Mouse (Mus musculus) midbrain, embryonic 12.5 days (tissue): ENCODE results near the gene Vash1. TPM values are rescaled to one million over a fixed set of nuclear protein-coding genes. Genes with fewer than 3 reads are reported as not detected.
A peak's percentile ranks its signal among the peaks of the same experiment; 100 is the strongest.

Source experiments
- ATAC-seq: fragments of 200-750 bp; cut with Nextera tagmentation; 2 replicates; pipeline ENCODE4 v1.8.0; 2017; ENCODE audit warnings: low read depth, moderate TSS enrichment, moderate library complexity; ENCODE audit not compliant: low FRiP score
- H3K27ac ChIP-seq: fragments of 300-500 bp; sonication (generic); replicated peaks from 2 replicates; pipeline ENCODE4 v1.5.1; 2016; ENCODE audit warnings: mild to moderate bottlenecking
- H3K27me3 ChIP-seq: fragments of 300-500 bp; sonication (generic); 2 replicates; pipeline ENCODE4 v1.6.1; 2016; ENCODE audit warnings: mild to moderate bottlenecking
- H3K36me3 ChIP-seq: fragments of 300-500 bp; sonication (generic); 2 replicates; pipeline ENCODE4 v1.6.1; 2016
- H3K4me1 ChIP-seq: fragments of 300-500 bp; sonication (generic); 2 replicates; pipeline ENCODE4 v1.6.1; 2016
- H3K4me2 ChIP-seq: fragments of 300-500 bp; sonication (generic); replicated peaks from 2 replicates; pipeline ENCODE4 v1.6.1; 2016; ENCODE audit warnings: mild to moderate bottlenecking, moderate library complexity
- H3K4me3 ChIP-seq: fragments of 300-500 bp; sonication (generic); 2 replicates; pipeline ENCODE4 v1.5.1; 2016; ENCODE audit warnings: mild to moderate bottlenecking
- H3K9ac ChIP-seq: fragments of 300-500 bp; sonication (generic); replicated peaks from 2 replicates; pipeline ENCODE4 v1.6.1; 2016; ENCODE audit warnings: mild to moderate bottlenecking, moderate library complexity
- H3K9me3 ChIP-seq: fragments of 300-500 bp; sonication (generic); 2 replicates; pipeline ENCODE4 v1.6.1; 2016; ENCODE audit warnings: mild to moderate bottlenecking
- WGBS: fragments of 180-500 bp; shearing (Covaris S2); methylation state at CpG from one replicate; pipeline ENCODE4 v1.1.7; 2016; 5-methylcytosine and 5-hydroxymethylcytosine counted together
- polyA plus RNA-seq: library from polyadenylated mRNA; unstranded; fragments of >200 nt; fragmentation: Nextera tagmentation; extraction: Ambion mirVana; gene quantifications from 2 replicates; pipeline ENCODE4 v1.2.1, GENCODE M21; 2016

Vash1 gene
- polyA plus RNA-seq, 1 experiment from 2014 or later, result 36.3 TPM

- H3K36me3 ChIP-seq, result peaks cover 17% of the 10 kb centered on the region
- ATAC-seq, result peak; percentile 70
- 0 out of 2 replicates have a peak overlapping the region, but pooled peaks have one; percentile 16 for H3K9ac ChIP-seq
- H3K4me1 ChIP-seq, result peaks cover 31% of the 10 kb centered on the region
- H3K9me3 ChIP-seq, result no peaks in the 10 kb centered on the region; the same call in 1 of the 2 replicates
- H3K27ac ChIP-seq, result peak overlapping the region; percentile 72
- WGBS, result 29% methylated on average over 19 of the region's 19 CpGs
- H3K4me3 ChIP-seq, result no peak overlapping the region
- H3K4me2 ChIP-seq, result no peak overlapping the region
- no peaks in the 10 kb centered on the region for H3K27me3 ChIP-seq
These were observed 21.7 kb downstream of the Vash1 start for GRCm38 (mm10) chr12:86699965-86700926.

- Histone ChIP-seq H3K9me3 (no peaks in the 10 kb centered on the region; the same call in 1 of the 2 replicates), H3K27ac (peak overlapping the region; percentile 56; the same call in 1 of the 2 replicates), H3K4me3 (no peak overlapping the region), H3K36me3 (0 out of 2 replicates have a peak, but pooled peaks cover 10% of the 10 kb centered on the region), H3K9ac (no peak overlapping the region), H3K4me1 (peaks cover 31% of the 10 kb centered on the region), H3K4me2 (no peak overlapping the region), H3K27me3 (no peaks in the 10 kb centered on the region)
- ATAC-seq, result no peak
- WGBS, result 63% methylated on average over 4 of the region's 4 CpGs
These were observed 22.4 kb downstream of the Vash1 start for GRCm38 (mm10) chr12:86700927-86701310.

- 87% methylated on average over 4 of the region's 4 CpGs for WGBS
- H3K4me1 ChIP-seq, result peaks cover 31% of the 10 kb centered on the region
- 0 out of 2 replicates have a peak, but pooled peaks cover 5% of the 10 kb centered on the region for H3K36me3 ChIP-seq
- H3K4me3 ChIP-seq, result no peak overlapping the region
- H3K9ac ChIP-seq, result no peak overlapping the region
- no peaks in the 10 kb centered on the region; the same call in 1 of the 2 replicates for H3K9me3 ChIP-seq
- H3K4me2 ChIP-seq, result no peak overlapping the region
- H3K27me3 ChIP-seq, result no peaks in the 10 kb centered on the region
- no peak for ATAC-seq
- H3K27ac ChIP-seq, result no peak overlapping the region
These were observed 23.0 kb downstream of the Vash1 start for GRCm38 (mm10) chr12:86701491-86701890.

GRCm38 (mm10) chr12:86702690-86703089, 24.2 kb downstream of the Vash1 start:
- Histone ChIP-seq H3K9ac (no peak overlapping the region), H3K4me2 (no peak overlapping the region), H3K36me3 (0 out of 2 replicates have a peak, but pooled peaks cover 3% of the 10 kb centered on the region), H3K4me1 (peaks cover 31% of the 10 kb centered on the region), H3K27ac (no peak overlapping the region), H3K9me3 (no peaks in the 10 kb centered on the region), H3K27me3 (no peaks in the 10 kb centered on the region), H3K4me3 (no peak overlapping the region)
- no peak for ATAC-seq
- 91% methylated on average over 3 of the region's 3 CpGs for WGBS

GRCm38 (mm10) chr12:86705843-86706242, 27.3 kb downstream of the Vash1 start:
- 88% methylated on average over 5 of the region's 5 CpGs for WGBS
- H3K36me3 ChIP-seq, result 0 out of 2 replicates have a peak, but pooled peaks cover 3% of the 10 kb centered on the region
- H3K9me3 ChIP-seq, result no peaks in the 10 kb centered on the region
- H3K4me2 ChIP-seq, result no peak overlapping the region
- H3K4me1 ChIP-seq, result peaks cover 6% of the 10 kb centered on the region
- H3K9ac ChIP-seq, result no peak overlapping the region
- H3K27ac ChIP-seq, result no peak overlapping the region
- ATAC-seq, result no peak
- no peak overlapping the region for H3K4me3 ChIP-seq
- no peaks in the 10 kb centered on the region for H3K27me3 ChIP-seq

GRCm38 (mm10) chr12:86714026-86714425, 35.5 kb downstream of the Vash1 start:
- 73% methylated on average over 5 of the region's 5 CpGs for WGBS
- H3K9ac ChIP-seq, result no peak overlapping the region

GRCm38 (mm10) chr12:86715401-86715800, 36.9 kb downstream of the Vash1 start:
- H3K9ac ChIP-seq, result no peak overlapping the region
- no peak overlapping the region for H3K27ac ChIP-seq
- no peak overlapping the region for H3K4me3 ChIP-seq
- no peaks in the 10 kb centered on the region for H3K27me3 ChIP-seq
- no peaks in the 10 kb centered on the region for H3K9me3 ChIP-seq
- 0 out of 2 replicates have a peak, but pooled peaks cover 13% of the 10 kb centered on the region for H3K36me3 ChIP-seq
- H3K4me1 ChIP-seq, result peaks cover 3% of the 10 kb centered on the region; the same call in 1 of the 2 replicates
- WGBS, result 42% methylated on average over 5 of the region's 5 CpGs
- ATAC-seq, result no peak
- no peak overlapping the region for H3K4me2 ChIP-seq

More at GRCm38 (mm10) chr12:86714026-86714425, 35.5 kb downstream of the Vash1 start:
- ATAC-seq, result no peak
- no peak overlapping the region for H3K4me2 ChIP-seq
- H3K27me3 ChIP-seq, result no peaks in the 10 kb centered on the region
- H3K9me3 ChIP-seq, result no peaks in the 10 kb centered on the region
- peaks cover 3% of the 10 kb centered on the region; the same call in 1 of the 2 replicates for H3K4me1 ChIP-seq
- H3K27ac ChIP-seq, result no peak overlapping the region
- H3K4me3 ChIP-seq, result no peak overlapping the region
- H3K36me3 ChIP-seq, result 0 out of 2 replicates have a peak, but pooled peaks cover 13% of the 10 kb centered on the region

- Histone ChIP-seq H3K4me3 (no peak overlapping the region), H3K4me2 (no peak overlapping the region), H3K27me3 (no peaks in the 10 kb centered on the region), H3K36me3 (0 out of 2 replicates have a peak, but pooled peaks cover 10% of the 10 kb centered on the region), H3K9ac (no peak overlapping the region), H3K9me3 (no peaks in the 10 kb centered on the region), H3K4me1 (peaks cover 3% of the 10 kb centered on the region; the same call in 1 of the 2 replicates), H3K27ac (no peak overlapping the region)
- 95% methylated on average over 11 of the region's 11 CpGs for WGBS
- ATAC-seq, result no peak
These were observed 38.5 kb downstream of the Vash1 start for GRCm38 (mm10) chr12:86716962-86717361.

- H3K4me1 ChIP-seq, result peaks cover 4% of the 10 kb centered on the region
- H3K4me2 ChIP-seq, result no peak overlapping the region
- no peaks in the 10 kb centered on the region; the same call in 1 of the 2 replicates for H3K27me3 ChIP-seq
- H3K36me3 ChIP-seq, result 0 out of 2 replicates have a peak, but pooled peaks cover 17% of the 10 kb centered on the region
- no peak for ATAC-seq
- no peaks in the 10 kb centered on the region for H3K9me3 ChIP-seq
- no peak overlapping the region for H3K27ac ChIP-seq
- no peak overlapping the region for H3K9ac ChIP-seq
- 90% methylated on average over 18 of the region's 18 CpGs for WGBS
- no peak overlapping the region for H3K4me3 ChIP-seq
These were observed 41.6 kb downstream of the Vash1 start for GRCm38 (mm10) chr12:86719961-86720639.

- Histone ChIP-seq H3K4me1 (peaks cover 10% of the 10 kb centered on the region), H3K27me3 (no peaks in the 10 kb centered on the region; the same call in 1 of the 2 replicates), H3K4me3 (no peak overlapping the region), H3K9me3 (no peaks in the 10 kb centered on the region), H3K36me3 (0 out of 2 replicates have a peak, but pooled peaks cover 14% of the 10 kb centered on the region), H3K27ac (no peak overlapping the region), H3K4me2 (no peak overlapping the region), H3K9ac (no peak overlapping the region)
- no peak for ATAC-seq
- WGBS, result 86% methylated on average over 5 of the region's 5 CpGs
These were observed 43.0 kb downstream of the Vash1 start for GRCm38 (mm10) chr12:86721453-86721852.

GRCm38 (mm10) chr12:86724300-86724699, 45.8 kb downstream of the Vash1 start:
- Histone ChIP-seq H3K4me3 (no peak overlapping the region), H3K27me3 (no peaks in the 10 kb centered on the region; the same call in 1 of the 2 replicates), H3K27ac (no peak overlapping the region), H3K9me3 (no peaks in the 10 kb centered on the region), H3K4me1 (peaks cover 10% of the 10 kb centered on the region), H3K9ac (no peak overlapping the region), H3K4me2 (no peak overlapping the region), H3K36me3 (0 out of 2 replicates have a peak, but pooled peaks cover 7% of the 10 kb centered on the region)
- no peak for ATAC-seq
- WGBS, result 77% methylated on average over 2 of the region's 2 CpGs
